Mouse (Mus musculus) forebrain, embryonic 14.5 days (tissue): ENCODE data around the gene Sp2. TPM values are rescaled to one million over a fixed set of nuclear protein-coding genes. Genes with fewer than 3 reads are reported as not detected.

Experiments used
- ATAC-seq: fragments of 200-750 bp; cut with Nextera tagmentation; 2 replicates; pipeline ENCODE4 v1.8.0; 2017; ENCODE audit warnings: mild to moderate bottlenecking, moderate library complexity
- DNase-seq: peaks from one replicate; pipeline ENCODE4 v3.0.0-alpha.2; 2015; ENCODE audit warnings: low spot score
- H3K27ac ChIP-seq: fragments of 300-500 bp; sonication (generic); 2 replicates; pipeline ENCODE4 v1.5.1; 2014; ENCODE audit warnings: low read depth, mild to moderate bottlenecking, control low read depth, low read length, moderate library complexity
- H3K27me3 ChIP-seq: fragments of 300-500 bp; sonication (generic); replicated peaks from 2 replicates; pipeline ENCODE4 v1.6.1; 2014; ENCODE audit warnings: low read length, control low read depth, mixed read lengths; ENCODE audit not compliant: control insufficient read depth, insufficient read depth
- H3K36me3 ChIP-seq: fragments of 300-500 bp; sonication (generic); 2 replicates; pipeline ENCODE4 v1.6.1; 2014; ENCODE audit warnings: low read length, control low read depth; ENCODE audit not compliant: control insufficient read depth, insufficient read depth
- H3K4me1 ChIP-seq: fragments of 300-500 bp; sonication (generic); 2 replicates; pipeline ENCODE4 v1.6.1; 2014; ENCODE audit warnings: antibody characterized with exemption, low read length, control low read depth; ENCODE audit not compliant: control insufficient read depth, insufficient read depth
- H3K4me2 ChIP-seq: fragments of 300-500 bp; sonication (generic); 2 replicates; pipeline ENCODE4 v1.6.1; 2014; ENCODE audit warnings: mild to moderate bottlenecking, control low read depth, low read length
- H3K4me3 ChIP-seq: fragments of 300-500 bp; sonication (generic); 2 replicates; pipeline ENCODE4 v1.5.1; 2014; ENCODE audit warnings: low read depth, low read length, control low read depth
- H3K9ac ChIP-seq: fragments of 300-500 bp; sonication (generic); 2 replicates; pipeline ENCODE4 v1.6.1; 2014; ENCODE audit warnings: mild to moderate bottlenecking, low read length, control low read depth, moderate library complexity
- H3K9me3 ChIP-seq: fragments of 300-500 bp; sonication (generic); replicated peaks from 2 replicates; pipeline ENCODE4 v1.6.1; 2016; ENCODE audit warnings: low read length, control low read depth, mixed read lengths; ENCODE audit not compliant: control insufficient read depth
- WGBS: fragments of 180-500 bp; shearing (Covaris S2); extraction: QIAGEN DNeasy Blood & Tissue Kit; methylation state at CpG from one replicate; pipeline ENCODE4 v1.1.7; 2014; 5-methylcytosine and 5-hydroxymethylcytosine counted together
- polyA plus RNA-seq: library from polyadenylated mRNA; unstranded; fragments of >200 nt; fragmentation: Nextera tagmentation; extraction: Ambion mirVana; gene quantifications from 2 replicates; pipeline ENCODE4 v1.2.1, GENCODE M21; 2014

The Sp2 gene
- polyA plus RNA-seq, 1 experiment from 2014 or later = 14.3 TPM

DNA sequence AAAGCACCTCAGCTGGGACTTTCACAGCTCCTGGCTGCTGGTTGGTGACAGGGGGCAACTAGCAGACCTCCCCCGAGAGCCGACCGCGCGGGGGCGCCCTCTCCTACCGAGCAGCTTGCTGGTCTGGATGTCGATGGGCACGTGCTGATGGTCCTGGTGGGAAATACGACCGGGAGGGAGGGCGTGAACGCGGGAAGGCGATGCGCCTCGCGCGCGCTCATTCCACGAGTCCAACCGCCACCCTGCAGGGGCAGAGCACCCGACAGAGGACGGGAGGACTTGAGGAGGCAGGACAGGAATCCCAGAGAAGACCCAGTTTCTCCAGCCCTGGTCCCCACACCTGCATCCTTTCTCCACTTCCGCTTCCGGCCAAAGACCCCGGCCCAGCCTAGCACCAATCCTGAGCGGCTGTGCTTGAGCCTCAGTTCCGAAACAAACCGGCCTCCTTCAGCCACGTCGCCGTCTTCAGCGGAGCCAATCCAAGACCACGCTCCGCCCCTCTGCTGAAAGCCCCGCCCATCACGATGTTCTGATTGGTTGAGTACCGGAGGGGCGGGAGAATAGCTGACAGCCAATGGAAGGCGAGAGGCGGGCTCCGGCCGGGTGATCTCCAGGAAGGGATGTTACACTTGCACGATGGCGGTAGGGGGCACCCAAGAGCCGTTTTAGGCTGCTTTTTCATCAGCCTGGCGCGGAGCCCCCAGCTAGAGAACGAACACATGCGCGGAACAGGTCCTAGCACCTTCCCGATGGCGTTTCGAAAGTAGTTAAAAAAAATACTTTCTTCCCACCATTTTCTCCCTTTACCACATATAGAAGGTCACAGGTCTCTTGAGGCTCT is 66.5 kb downstream of the Sp2 start, which contains the start of gene Cdk5rap3:
Gene Cdk5rap3, minus strand, starts transcription at position 453 of the 841 bp plus-strand sequence.
- peak within 1 kb of the TSS; percentile 53; the same call in 1 of the 2 replicates for H3K27ac ChIP-seq
- peaks cover 7% of the 10 kb centered on the region for H3K4me1 ChIP-seq
- peak within 1 kb of the TSS; percentile 75 for H3K4me3 ChIP-seq
- no peaks in the 10 kb centered on the region for H3K27me3 ChIP-seq
- H3K9me3 ChIP-seq = no peaks in the 10 kb centered on the region
- under 1% methylated on average over 55 of the region's 55 CpGs for WGBS
- H3K36me3 ChIP-seq = peaks cover 20% of the 10 kb centered on the region
- peak; percentile 99 for DNase-seq
- peak; percentile 98 for ATAC-seq
- H3K9ac ChIP-seq = peak within 1 kb of the TSS; percentile 77
- peak within 1 kb of the TSS; percentile 97 for H3K4me2 ChIP-seq

DNA sequence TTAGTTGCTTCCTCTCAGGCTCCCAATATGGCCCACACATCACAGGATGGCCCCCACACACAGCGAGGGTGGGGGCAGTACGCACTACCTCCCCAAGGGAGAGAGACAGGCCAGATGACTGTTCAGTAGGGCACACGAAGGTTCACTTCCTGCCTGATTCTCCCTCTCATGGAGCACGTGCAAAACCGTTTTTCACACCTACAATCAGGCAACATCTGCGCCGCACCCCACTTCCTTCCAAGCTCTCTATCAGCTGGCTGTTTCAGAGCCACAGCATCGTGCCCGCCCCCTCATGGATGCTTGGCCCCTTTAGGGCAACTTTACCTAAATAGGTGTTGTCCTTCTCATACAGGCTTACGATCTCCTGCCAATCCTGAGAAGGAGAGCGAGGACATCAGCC is 70.1 kb downstream of the Sp2 start:
- H3K36me3 ChIP-seq = peaks cover 39% of the 10 kb centered on the region
- H3K4me3 ChIP-seq = no peak overlapping the region
- no peak overlapping the region for H3K27ac ChIP-seq
- ATAC-seq = no peak
- no peaks in the 10 kb centered on the region for H3K9me3 ChIP-seq
- 88% methylated on average over 11 of the region's 11 CpGs for WGBS
- no peaks in the 10 kb centered on the region for H3K27me3 ChIP-seq
- no peak overlapping the region for H3K4me2 ChIP-seq
- no peak overlapping the region for H3K9ac ChIP-seq
- H3K4me1 ChIP-seq = peaks cover 7% of the 10 kb centered on the region
- no peak for DNase-seq

DNA sequence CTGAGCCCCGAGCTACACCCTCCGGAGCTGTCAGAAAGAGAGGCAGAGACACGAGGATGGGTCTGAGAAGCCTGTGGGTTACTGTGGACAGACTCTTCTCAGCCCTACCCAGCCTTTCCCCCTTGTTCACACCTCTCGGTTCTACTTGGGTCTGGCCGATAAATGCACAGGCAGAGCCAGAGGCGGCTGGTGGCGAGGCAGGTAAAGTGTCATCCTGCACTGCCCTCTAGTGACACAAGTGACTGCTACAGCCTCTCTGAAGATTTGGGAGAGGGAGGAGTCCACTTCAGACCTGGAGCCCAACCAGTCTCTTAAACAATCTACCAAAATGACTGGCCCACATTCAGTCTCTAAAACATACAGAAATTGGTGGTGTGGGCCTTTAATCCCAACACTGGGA is 72.8 kb downstream of the Sp2 start:
- H3K4me1 ChIP-seq = peaks cover 5% of the 10 kb centered on the region; the same call in 1 of the 2 replicates
- H3K27me3 ChIP-seq = no peaks in the 10 kb centered on the region
- no peak overlapping the region for H3K4me3 ChIP-seq
- peak; percentile 92 for DNase-seq
- H3K9me3 ChIP-seq = no peaks in the 10 kb centered on the region
- ATAC-seq = peak; percentile 82
- peaks cover 50% of the 10 kb centered on the region for H3K36me3 ChIP-seq
- no peak overlapping the region for H3K9ac ChIP-seq
- WGBS = 24% methylated on average over 7 of the region's 7 CpGs
- no peak overlapping the region for H3K27ac ChIP-seq
- no peak overlapping the region for H3K4me2 ChIP-seq

DNA sequence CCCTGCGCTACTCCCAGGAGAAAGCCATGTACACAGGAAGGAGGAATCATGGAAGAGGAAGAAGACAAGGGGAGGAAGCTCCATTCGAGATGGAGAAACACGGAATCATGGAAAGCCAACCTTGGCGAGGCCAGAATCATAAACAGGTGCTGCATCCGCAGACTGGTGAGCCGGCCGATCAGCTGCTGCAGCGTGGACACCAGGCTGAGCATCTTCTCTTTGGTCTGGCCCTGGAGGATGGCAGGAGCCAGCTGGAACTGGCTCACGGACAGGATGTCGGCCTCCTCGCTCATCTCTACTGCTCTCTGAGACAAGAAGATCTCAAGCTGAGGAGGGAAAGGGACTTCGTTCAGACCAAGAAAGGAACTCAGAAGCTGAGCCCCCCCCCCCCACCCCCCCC is 74.2 kb downstream of the Sp2 start:
- Histone ChIP-seq H3K9ac (no peak overlapping the region; the same call in 1 of the 2 replicates), H3K9me3 (no peaks in the 10 kb centered on the region), H3K27me3 (no peaks in the 10 kb centered on the region), H3K4me3 (no peak overlapping the region), H3K27ac (no peak overlapping the region), H3K4me2 (no peak overlapping the region), H3K36me3 (peaks cover 50% of the 10 kb centered on the region), H3K4me1 (peaks cover 9% of the 10 kb centered on the region)
- ATAC-seq (no peak), DNase-seq (no peak)
- 93% methylated on average over 12 of the region's 12 CpGs for WGBS

DNA sequence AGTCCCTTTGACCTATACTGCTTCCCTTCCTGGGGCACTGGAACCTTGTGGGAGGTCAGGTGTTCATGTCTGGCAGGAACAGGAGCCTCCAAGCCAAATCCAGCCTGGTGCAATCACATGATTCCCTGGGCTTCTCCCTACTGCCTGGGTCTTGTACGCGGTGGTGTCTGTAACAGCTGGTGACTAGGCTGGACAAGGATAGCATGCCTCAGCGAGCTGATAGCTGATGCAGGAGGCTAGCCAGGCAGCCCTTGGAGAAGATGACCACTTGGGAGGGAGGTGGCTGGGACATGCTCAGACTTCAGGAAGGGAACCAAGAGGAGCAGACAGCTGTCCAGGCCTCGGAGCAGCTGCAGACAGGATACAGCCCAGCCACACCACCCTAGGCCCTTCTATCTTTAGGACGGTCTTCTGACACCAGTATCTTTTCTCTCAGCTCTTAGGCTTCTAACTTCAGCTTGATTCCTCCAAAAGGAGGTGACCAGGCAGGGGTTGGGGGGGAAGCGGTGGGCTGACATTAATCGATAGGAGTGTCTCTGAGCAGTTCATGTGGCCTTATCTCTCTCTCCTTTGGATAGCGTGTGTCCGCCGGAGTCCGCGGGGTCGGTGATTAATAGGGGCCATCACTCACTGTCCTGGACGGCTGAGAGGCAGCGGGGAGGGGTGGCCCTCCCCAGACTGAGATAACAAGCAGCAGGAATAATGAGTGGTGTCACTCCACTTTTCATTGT is 76.2 kb downstream of the Sp2 start:
- no peaks in the 10 kb centered on the region for H3K27me3 ChIP-seq
- 65% methylated on average over 15 of the region's 15 CpGs for WGBS
- H3K4me3 ChIP-seq = no peak overlapping the region
- H3K9ac ChIP-seq = no peak overlapping the region
- peaks cover 33% of the 10 kb centered on the region for H3K36me3 ChIP-seq
- DNase-seq (no peak), ATAC-seq (no peak)
- H3K4me1 ChIP-seq = peaks cover 27% of the 10 kb centered on the region
- no peak overlapping the region for H3K4me2 ChIP-seq
- no peaks in the 10 kb centered on the region for H3K9me3 ChIP-seq
- peak overlapping the region; percentile 17; the same call in 1 of the 2 replicates for H3K27ac ChIP-seq

Other genes starting within 250 kb of the Sp2 start
- 17.6 and 21.6 TPM in 2 replicates for gene Snx11, start 205.4 kb downstream of the Sp2 start, polyA plus RNA-seq
- gene Cbx1, start 193.8 kb downstream of the Sp2 start, polyA plus RNA-seq = 94.8 and 99.7 TPM in 2 replicates
- 28.0 and 38.6 TPM in 2 replicates for gene Nfe2l1, start 153.0 kb downstream of the Sp2 start, polyA plus RNA-seq
- 14.7 and 15.0 TPM in 2 replicates for gene Copz2, start 133.1 kb downstream of the Sp2 start, polyA plus RNA-seq
- 91.2 and 98.4 TPM in 2 replicates for gene Cdk5rap3, start 66.5 kb downstream of the Sp2 start, polyA plus RNA-seq
- gene Prr15l, start 54.9 kb downstream of the Sp2 start, polyA plus RNA-seq = 0.09 TPM in 1 of 2 replicates, not detected in the other
- gene Pnpo, start 39.0 kb downstream of the Sp2 start, polyA plus RNA-seq = 19.0 and 21.9 TPM in 2 replicates
- gene Sp6, start 30.4 kb upstream of the Sp2 start, polyA plus RNA-seq = 0.17 TPM in 1 of 2 replicates, not detected in the other
- 15.0 and 15.4 TPM in 2 replicates for gene Scrn2, start 47.0 kb upstream of the Sp2 start, polyA plus RNA-seq
- gene Lrrc46, start 58.4 kb upstream of the Sp2 start, polyA plus RNA-seq = 4.3 and 4.5 TPM in 2 replicates
- gene Mrpl10, start 58.6 kb upstream of the Sp2 start, polyA plus RNA-seq = 56.2 and 57.6 TPM in 2 replicates
- gene Osbpl7, start 67.7 kb upstream of the Sp2 start, polyA plus RNA-seq = 6.1 and 6.7 TPM in 2 replicates
- 0.11 and 0.13 TPM in 2 replicates for gene Tbx21, start 132.4 kb upstream of the Sp2 start, polyA plus RNA-seq
- 4.8 and 5.4 TPM in 2 replicates for gene Tbkbp1, start 168.5 kb upstream of the Sp2 start, polyA plus RNA-seq
- gene Kpnb1, start 204.9 kb upstream of the Sp2 start, polyA plus RNA-seq = 41.7 and 41.9 TPM in 2 replicates